Mouse (Mus musculus) adrenal gland, postnatal 36 days (tissue): ENCODE measurements around the gene Strap. TPM values are rescaled to one million over a fixed set of nuclear protein-coding genes. Genes with fewer than 3 reads are reported as not detected.

Experiments used
- DNase-seq, 2 experiments: peaks; one replicate each; pipeline ENCODE4 v3.0.0; 2021; ENCODE audit warnings: mixed read lengths in 1 of 2
- total RNA-seq, 2 experiments: library from RNA; stranded (reverse); gene quantifications; 2 replicates each; pipeline ENCODE4 v1.2.3; 2021

Strap gene
- total RNA-seq, 2 experiments from 2014 or later = 120 to 128 TPM

- DNase-seq = no peak
Observed at GRCm38 (mm10) chr6:137774166-137774565, 39.3 kb downstream of the Strap start.

- no peak for DNase-seq
Observed at GRCm38 (mm10) chr6:137775159-137775558, 40.3 kb downstream of the Strap start.

DNA sequence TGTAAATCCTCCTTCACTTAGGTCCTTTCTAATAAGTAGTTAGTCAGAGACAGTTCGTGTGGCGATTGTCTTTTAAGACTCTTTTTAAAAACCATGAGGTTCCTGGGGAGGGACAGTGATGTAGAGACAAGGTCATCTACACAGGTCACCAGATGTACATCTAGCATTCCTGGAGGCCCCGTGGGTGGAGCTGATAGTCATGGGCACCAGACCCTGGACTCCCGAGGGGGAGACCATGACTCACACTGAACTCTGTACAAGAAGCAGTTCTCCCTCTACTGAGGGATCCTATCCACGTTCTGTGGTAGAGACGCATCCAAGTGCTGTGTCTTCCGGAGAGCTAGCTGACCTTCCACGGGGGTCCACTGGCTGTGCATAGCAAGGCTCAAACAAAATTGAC is 42.1 kb downstream of the Strap start:
- DNase-seq = no peak

GRCm38 (mm10) chr6:137783899-137784637 is 49.2 kb downstream of the Strap start:
- peak; percentile 12 to 24 for DNase-seq

GRCm38 (mm10) chr6:137788976-137789590 is 54.2 kb downstream of the Strap start:
- no peak for DNase-seq

DNA sequence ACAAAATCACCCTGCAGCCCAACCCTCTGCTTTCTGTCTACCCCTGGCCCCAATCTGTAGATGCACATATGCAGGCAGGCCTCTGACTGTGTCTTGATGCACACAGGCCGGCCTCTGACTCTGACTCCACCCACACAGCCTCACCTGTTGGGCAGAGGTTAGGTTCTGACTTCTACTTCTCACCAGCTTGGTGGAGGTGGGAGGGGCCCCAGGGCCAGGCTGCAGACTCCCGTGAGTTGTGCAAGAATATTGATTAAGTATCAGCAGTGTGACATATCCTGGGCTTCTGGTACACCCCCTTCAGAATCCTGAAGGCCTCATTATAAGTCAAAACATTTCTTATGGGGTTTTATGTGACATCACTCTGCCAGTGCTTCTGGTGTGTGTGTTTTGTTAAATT is 54.8 kb downstream of the Strap start:
- DNase-seq = no peak

DNA sequence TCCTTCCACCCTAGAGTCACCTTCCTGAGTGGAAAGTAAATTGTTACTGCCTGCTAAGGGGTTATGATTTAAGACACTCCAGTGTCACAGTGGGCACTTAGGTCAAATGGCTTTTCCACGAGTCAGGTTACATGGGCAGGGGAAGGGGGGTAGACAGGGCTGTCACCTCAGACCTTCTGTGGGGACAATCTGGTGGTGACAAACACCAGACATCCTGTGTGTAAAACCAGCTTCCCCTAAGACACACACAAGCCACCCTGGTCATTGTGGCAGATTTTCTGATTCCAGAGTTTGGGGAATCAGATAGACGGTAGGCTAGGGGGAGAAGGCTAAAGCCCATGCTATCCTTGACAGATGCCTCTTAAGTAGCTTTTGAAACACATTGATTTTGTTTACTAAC is 60.6 kb downstream of the Strap start:
- no peak for DNase-seq

DNA sequence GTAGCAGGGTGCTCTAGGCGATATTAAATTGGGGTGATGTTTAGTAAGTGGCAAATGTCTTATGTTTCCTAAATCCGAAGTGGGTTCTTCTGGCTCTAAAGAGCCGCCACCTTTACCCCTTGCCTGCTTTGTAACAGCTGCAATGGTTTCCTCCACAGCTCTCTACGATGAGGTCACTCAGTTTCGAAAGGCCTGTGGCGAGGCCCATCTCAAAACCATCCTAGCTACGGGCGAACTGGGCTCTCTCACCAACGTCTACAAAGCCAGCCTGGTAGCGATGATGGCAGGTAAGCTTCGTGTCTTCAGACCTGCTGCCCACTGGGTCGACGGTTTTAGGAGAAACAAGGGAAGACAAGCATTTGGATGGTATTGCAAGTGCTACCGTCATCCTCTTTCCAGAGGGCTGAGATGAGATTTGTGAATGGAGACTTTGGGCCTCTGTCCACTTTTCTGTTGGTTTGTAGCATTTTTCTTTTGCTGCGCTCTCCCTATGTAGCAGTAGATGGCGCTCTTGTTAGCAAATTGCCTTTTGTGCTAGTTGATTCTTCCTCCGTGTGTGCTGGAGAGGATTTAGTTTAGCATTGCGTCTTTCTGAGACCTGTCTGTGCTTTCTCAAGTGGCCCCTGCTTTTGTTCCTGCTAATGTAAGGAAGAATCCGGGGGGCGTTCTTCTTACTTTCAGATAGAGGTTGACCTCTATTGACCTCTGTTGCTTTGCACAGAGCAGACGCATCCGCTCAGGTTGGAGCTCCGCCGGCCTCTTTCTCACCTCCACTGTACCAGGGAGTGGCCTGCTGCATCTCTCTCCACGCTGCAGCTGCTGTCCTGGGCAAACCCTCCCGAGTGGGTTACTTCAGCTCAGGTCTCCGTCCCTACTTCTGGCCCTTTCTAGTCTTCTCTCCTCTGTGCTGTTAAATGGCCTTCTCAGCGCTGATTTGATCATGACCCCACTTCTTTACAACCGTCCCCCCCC is 62.0 kb downstream of the Strap start:
- DNase-seq = peak in 1 of 2 experiments; percentile 19

DNA sequence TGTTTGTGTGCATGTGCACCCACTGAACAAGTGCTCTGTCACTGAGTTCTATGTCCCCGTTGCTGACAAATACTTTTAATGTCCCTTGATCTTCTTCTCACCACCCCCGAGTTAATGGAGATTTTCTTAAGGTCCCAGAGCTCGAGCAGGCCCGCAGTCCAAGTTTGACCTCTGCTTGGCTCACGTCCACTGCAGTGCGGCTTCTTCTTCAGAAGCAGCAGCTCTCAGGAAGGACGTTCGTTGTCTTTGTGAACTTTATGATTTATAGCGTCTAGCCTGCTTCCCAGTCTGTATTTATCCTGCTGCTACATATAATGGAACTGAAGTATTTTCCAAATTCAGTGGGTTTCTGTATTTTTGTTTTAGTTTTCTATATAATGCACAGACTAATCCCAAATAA is 64.4 kb downstream of the Strap start:
- DNase-seq = peak; percentile 48 to 60

Other genes starting within 250 kb of the Strap start
- 10 to 100 TPM; 35.6 to 43.2 TPM for gene Eps8, start 80.2 kb upstream of the Strap start, total RNA-seq
- gene Dera, start 19.5 kb downstream of the Strap start, total RNA-seq = 10 to 100 TPM; 14.2 to 25.2 TPM